Mouse (Mus musculus) ovary, postnatal 14 days (tissue): ENCODE measurements around the gene Fzd2.

ENCODE experiments used
- DNase-seq: peaks from one replicate; pipeline ENCODE4 v3.0.0; 2022; ENCODE audit warnings: low spot score

The Fzd2 gene

GRCm38 (mm10) chr11:102619449-102619848, 15.3 kb downstream of the Fzd2 start:
- DNase-seq, result no peak

GRCm38 (mm10) chr11:102623876-102624789, 19.9 kb downstream of the Fzd2 start:
- DNase-seq, result no peak

GRCm38 (mm10) chr11:102624888-102625407, 20.8 kb downstream of the Fzd2 start:
- DNase-seq, result no peak

GRCm38 (mm10) chr11:102627171-102627931, 23.2 kb downstream of the Fzd2 start:
- no peak for DNase-seq

- DNase-seq, result no peak
These were observed 24.3 kb downstream of the Fzd2 start for GRCm38 (mm10) chr11:102628529-102628928.

GRCm38 (mm10) chr11:102629375-102629774, 25.2 kb downstream of the Fzd2 start:
- DNase-seq, result no peak

- DNase-seq, result no peak
These were observed 26.5 kb downstream of the Fzd2 start for GRCm38 (mm10) chr11:102630731-102631130.

- DNase-seq, result no peak
These were observed 27.0 kb downstream of the Fzd2 start for GRCm38 (mm10) chr11:102631203-102631602.

GRCm38 (mm10) chr11:102632725-102633124, 28.5 kb downstream of the Fzd2 start:
- no peak for DNase-seq

- DNase-seq, result no peak
These were observed 29.2 kb downstream of the Fzd2 start for GRCm38 (mm10) chr11:102633379-102633778.

- no peak for DNase-seq
These were observed 32.7 kb downstream of the Fzd2 start for GRCm38 (mm10) chr11:102636887-102637286.

GRCm38 (mm10) chr11:102643891-102644382, 39.7 kb downstream of the Fzd2 start:
- DNase-seq, result no peak

GRCm38 (mm10) chr11:102646226-102646625, 42.0 kb downstream of the Fzd2 start:
- no peak for DNase-seq

GRCm38 (mm10) chr11:102647885-102648284, 43.7 kb downstream of the Fzd2 start:
- no peak for DNase-seq

- peak; percentile 79 for DNase-seq
These were observed 47.2 kb downstream of the Fzd2 start for GRCm38 (mm10) chr11:102651381-102651780.

GRCm38 (mm10) chr11:102652844-102653243, 48.6 kb downstream of the Fzd2 start:
- DNase-seq, result no peak

- no peak for DNase-seq
These were observed 51.7 kb downstream of the Fzd2 start for GRCm38 (mm10) chr11:102655888-102656287.

- no peak for DNase-seq
These were observed 52.2 kb downstream of the Fzd2 start for GRCm38 (mm10) chr11:102656326-102656926.

- no peak for DNase-seq
These were observed 52.7 kb downstream of the Fzd2 start for GRCm38 (mm10) chr11:102656931-102657330.
